In genomic region chr2:144094721-144095120, GRCm38 (mm10) we compare ENCODE assay signal across 27 mouse cellular contexts.
"Had no signal": no experiment of that assay in that cellular context is flagged by ENCODE, and none has a peak within 500 bp of the region (broad histone marks: within the 10 kb centered on the region; RNA-seq: fewer than 3 reads in every experiment).

No protein-coding gene starts in this region.

- H3K9me3 ChIP-seq: embryonic facial prominence, embryonic 10.5 days; embryonic facial prominence, embryonic 12.5 days; embryonic facial prominence, embryonic 13.5 days; embryonic facial prominence, embryonic 15.5 days; forebrain, embryonic 10.5 days; forebrain, embryonic 12.5 days; forebrain, embryonic 13.5 days; forebrain, embryonic 15.5 days; heart, embryonic 10.5 days had no signal

- H3K27ac ChIP-seq: embryonic facial prominence, embryonic 12.5 days; embryonic facial prominence, embryonic 13.5 days; embryonic facial prominence, embryonic 15.5 days; forebrain, embryonic 10.5 days; forebrain, embryonic 12.5 days; forebrain, embryonic 13.5 days; forebrain, embryonic 15.5 days; gastrocnemius, adult 2 months; heart, adult 2 months; heart, embryonic 10.5 days had no signal

- H3K4me2 ChIP-seq: embryonic facial prominence, embryonic 12.5 days; embryonic facial prominence, embryonic 13.5 days; embryonic facial prominence, embryonic 15.5 days; forebrain, embryonic 12.5 days; forebrain, embryonic 13.5 days; forebrain, embryonic 15.5 days; heart, embryonic 11.5 days had no signal

- H3K36me3 ChIP-seq: embryonic facial prominence, embryonic 10.5 days; embryonic facial prominence, embryonic 12.5 days; embryonic facial prominence, embryonic 13.5 days; embryonic facial prominence, embryonic 15.5 days; forebrain, embryonic 10.5 days; forebrain, embryonic 12.5 days; forebrain, embryonic 15.5 days; heart, embryonic 10.5 days had no signal

- H3K4me3 ChIP-seq: embryonic facial prominence, embryonic 10.5 days; embryonic facial prominence, embryonic 12.5 days; embryonic facial prominence, embryonic 13.5 days; embryonic facial prominence, embryonic 15.5 days; erythroblast, embryonic 14.5 days; forebrain, embryonic 10.5 days; forebrain, embryonic 12.5 days; forebrain, embryonic 13.5 days; forebrain, embryonic 15.5 days; gastrocnemius, adult 2 months; heart, adult 2 months; heart, embryonic 10.5 days had no signal

- H3K9ac ChIP-seq: embryonic facial prominence, embryonic 12.5 days; embryonic facial prominence, embryonic 13.5 days; embryonic facial prominence, embryonic 15.5 days; forebrain, embryonic 12.5 days; forebrain, embryonic 13.5 days; forebrain, embryonic 15.5 days; forebrain, postnatal 0 days had no signal

- DNase-seq: cerebellum, adult 9-11 months; cerebellum, postnatal 10 days; cerebellum, postnatal 14 days; cerebellum, postnatal 25 days; cerebellum, postnatal 36 days; embryo, embryonic 11 days; forebrain, postnatal 0 days; gastrocnemius, adult 2 months; gastrocnemius, postnatal 10 days; gastrocnemius, postnatal 14 days; gastrocnemius, postnatal 25 days; gastrocnemius, postnatal 36 days; heart, adult 11 months; heart, adult 18-20 months; heart, adult 2 months had no signal

- H3K4me1 ChIP-seq: forebrain, embryonic 12.5 days; forebrain, embryonic 13.5 days; forebrain, embryonic 15.5 days; heart, embryonic 10.5 days had no signal

- H3K27me3 ChIP-seq: embryonic facial prominence, embryonic 12.5 days; embryonic facial prominence, embryonic 13.5 days; embryonic facial prominence, embryonic 15.5 days; forebrain, embryonic 12.5 days; forebrain, embryonic 13.5 days; forebrain, embryonic 15.5 days had no signal

- ATAC-seq: forebrain, embryonic 13.5 days; forebrain, embryonic 15.5 days; forebrain, embryonic 16.5 days; forebrain, postnatal 0 days had no signal
